Comparison of ENCODE assay signal across 28 mouse cellular contexts in genomic region chr5:45192287-45192686, GRCm38 (mm10).
"Had no signal": no experiment of that assay in that cellular context is flagged by ENCODE, and none has a peak within 500 bp of the region (broad histone marks: within the 10 kb centered on the region; RNA-seq: fewer than 3 reads in every experiment).

No protein-coding gene starts in this region.

- H3K27me3 ChIP-seq: limb, embryonic 12.5 days; limb, embryonic 13.5 days; limb, embryonic 15.5 days; liver, embryonic 12.5 days; liver, embryonic 13.5 days; liver, embryonic 15.5 days; lung, embryonic 15.5 days; megakaryocyte, embryonic 14.5 days; midbrain, embryonic 12.5 days; midbrain, embryonic 13.5 days; midbrain, embryonic 15.5 days; neural tube, embryonic 12.5 days had no signal

- H3K9ac ChIP-seq: limb, embryonic 12.5 days; limb, embryonic 13.5 days; limb, embryonic 15.5 days; liver, embryonic 12.5 days; liver, embryonic 13.5 days; liver, embryonic 14.5 days; liver, embryonic 15.5 days; liver, postnatal 0 days; lung, embryonic 14.5 days; lung, embryonic 15.5 days; midbrain, embryonic 12.5 days; midbrain, embryonic 13.5 days; midbrain, embryonic 15.5 days; neural tube, embryonic 12.5 days had no signal

- DNase-seq: left cerebral cortex, postnatal 4 days; liver; liver, embryonic 13.5 days; liver, postnatal 0 days; lung, adult 18-20 months; lung, adult 2 months; lung, embryonic 14.5 days; lung, postnatal 10 days; lung, postnatal 14 days; lung, postnatal 36 days; lung, postnatal 4 days; midbrain, embryonic 14.5 days had no signal

- H3K4me1 ChIP-seq: limb, embryonic 12.5 days; limb, embryonic 15.5 days; liver, embryonic 12.5 days; liver, embryonic 13.5 days; liver, embryonic 15.5 days; lung, embryonic 15.5 days; megakaryocyte, embryonic 14.5 days; midbrain, embryonic 10.5 days; midbrain, embryonic 12.5 days; midbrain, embryonic 13.5 days; midbrain, embryonic 15.5 days; neural tube, embryonic 12.5 days had no signal

- H3K9me3 ChIP-seq: limb, embryonic 10.5 days; limb, embryonic 12.5 days; limb, embryonic 13.5 days; limb, embryonic 15.5 days; liver, embryonic 12.5 days; liver, embryonic 13.5 days; liver, embryonic 15.5 days; lung, embryonic 15.5 days; megakaryocyte, embryonic 14.5 days; midbrain, embryonic 10.5 days; midbrain, embryonic 12.5 days; midbrain, embryonic 13.5 days; midbrain, embryonic 15.5 days; neural tube, embryonic 12.5 days had no signal

- H3K27ac ChIP-seq: limb, embryonic 10.5 days; limb, embryonic 12.5 days; limb, embryonic 13.5 days; limb, embryonic 15.5 days; liver, embryonic 12.5 days; liver, embryonic 13.5 days; liver, embryonic 14.5 days; liver, embryonic 15.5 days; lung, embryonic 15.5 days; macrophage; midbrain, embryonic 10.5 days; midbrain, embryonic 12.5 days; midbrain, embryonic 13.5 days; midbrain, embryonic 15.5 days; neural tube, embryonic 12.5 days had no signal

- H3K4me3 ChIP-seq: limb, embryonic 10.5 days; limb, embryonic 12.5 days; limb, embryonic 13.5 days; limb, embryonic 15.5 days; liver, embryonic 12.5 days; liver, embryonic 13.5 days; liver, embryonic 15.5 days; lung, embryonic 15.5 days; megakaryocyte, embryonic 14.5 days; midbrain, embryonic 10.5 days; midbrain, embryonic 12.5 days; midbrain, embryonic 13.5 days; midbrain, embryonic 15.5 days; myocyte; neural tube, embryonic 12.5 days had no signal

- H3K36me3 ChIP-seq: limb, embryonic 10.5 days; limb, embryonic 12.5 days; limb, embryonic 13.5 days; limb, embryonic 15.5 days; liver, embryonic 12.5 days; liver, embryonic 13.5 days; liver, embryonic 15.5 days; lung, embryonic 15.5 days; midbrain, embryonic 10.5 days; midbrain, embryonic 12.5 days; midbrain, embryonic 13.5 days; midbrain, embryonic 15.5 days; neural tube, embryonic 12.5 days had no signal
